Comparison of ENCODE assay signal across 8 mouse cellular contexts in genomic region chr8:70593173-70593572, GRCm38 (mm10). TPM values are rescaled to one million over a fixed set of nuclear protein-coding genes. Genes with fewer than 3 reads are reported as not detected.
DNase-seq lines count a peak whose midpoint lies in the region; ATAC-seq and TF ChIP-seq lines count a peak whose summit lies in the region.

No protein-coding gene starts in this region.

- peak; percentile 33 for DNase-seq in liver, adult 2 months (ENCODE audit: extremely low read depth, low read depth, low spot score)
- DNase-seq in liver, result no peak
- no peak for DNase-seq in c-Kit-positive CD71-positive TER-119-positive erythroid progenitor cells, embryonic 14.5 days (ENCODE audit: low spot score)
- DNase-seq in cerebellum, adult 2 months, result no peak

- TF ChIP-seq POLR2A in liver, adult 2 months (IDR thresholded peaks at IDR 0.05; ENCODE audit: extremely low read depth, insufficient read depth, low read length), result no peak
- no peak for TF ChIP-seq POLR2A in cerebellum, adult 2 months (IDR thresholded peaks at IDR 0.05; ENCODE audit: borderline replicate concordance, insufficient read depth, low read length)

- no peaks in the 10 kb centered on the region for H3K79me2 ChIP-seq in liver, adult 2 months (ENCODE audit: control insufficient read depth, insufficient read depth, low read length)

- no peak overlapping the region for H3K9ac ChIP-seq in liver, adult 2 months (ENCODE audit: low read depth, low read length)
- peak overlapping the region; percentile 86 for H3K9ac ChIP-seq in heart, embryonic 14.5 days (ENCODE audit: low read length)
- H3K9ac ChIP-seq in limb, embryonic 15.5 days, result no peak overlapping the region
- H3K9ac ChIP-seq in neural tube, embryonic 12.5 days, result 0 out of 2 replicates have a peak overlapping the region, but pooled peaks have one; percentile 69

- H3K9me3 ChIP-seq in heart, embryonic 14.5 days (ENCODE audit: control insufficient read depth, low read length), result no peaks in the 10 kb centered on the region
- no peaks in the 10 kb centered on the region for H3K9me3 ChIP-seq in limb, embryonic 15.5 days
- no peaks in the 10 kb centered on the region for H3K9me3 ChIP-seq in neural tube, embryonic 12.5 days

- H3K4me1 ChIP-seq in liver, adult 2 months (ENCODE audit: control insufficient read depth, insufficient read depth, low read length), result peaks cover 17% of the 10 kb centered on the region
- peaks cover 19 to 38% of the 10 kb centered on the region in 2 experiments for H3K4me1 ChIP-seq in heart, embryonic 14.5 days (ENCODE audit: control insufficient read depth in 2 of 2, insufficient read depth in 2 of 2, low read length in 2 of 2)
- H3K4me1 ChIP-seq in limb, embryonic 15.5 days, result peaks cover 49% of the 10 kb centered on the region
- peaks cover 48% of the 10 kb centered on the region for H3K4me1 ChIP-seq in neural tube, embryonic 12.5 days
- peaks cover 9% of the 10 kb centered on the region; the same call in 1 of the 2 replicates for H3K4me1 ChIP-seq in cerebellum, adult 2 months (ENCODE audit: control insufficient read depth, insufficient read depth, low read length)

- H3K36me3 ChIP-seq in liver, adult 2 months (ENCODE audit: control insufficient read depth, insufficient read depth, low read length), result peaks cover 10% of the 10 kb centered on the region
- H3K36me3 ChIP-seq in heart, embryonic 14.5 days (ENCODE audit: control insufficient read depth, insufficient read depth, low read length), result peaks cover 55% of the 10 kb centered on the region
- H3K36me3 ChIP-seq in limb, embryonic 15.5 days, result peaks cover 46% of the 10 kb centered on the region
- H3K36me3 ChIP-seq in neural tube, embryonic 12.5 days, result peaks cover 39% of the 10 kb centered on the region

- WGBS in liver, adult 2 months, result 52% methylated on average over 8 of the region's 8 CpGs
- 44% methylated on average over 8 of the region's 8 CpGs for WGBS in heart, embryonic 14.5 days
- WGBS in limb, embryonic 15.5 days, result 55% methylated on average over 8 of the region's 8 CpGs
- 49% methylated on average over 8 of the region's 8 CpGs for WGBS in neural tube, embryonic 12.5 days
- WGBS in cerebellum, adult 2 months, result 74% methylated on average over 8 of the region's 8 CpGs

- H3K4me2 ChIP-seq in heart, embryonic 14.5 days (ENCODE audit: low read length), result peak overlapping the region; percentile 99
- peak overlapping the region; percentile 99 for H3K4me2 ChIP-seq in limb, embryonic 15.5 days
- peak overlapping the region; percentile 99 for H3K4me2 ChIP-seq in neural tube, embryonic 12.5 days (replicated peaks)

- ATAC-seq in heart, embryonic 14.5 days (ENCODE audit: insufficient number of reproducible peaks, insufficient read depth, low FRiP score, low read depth), result no peak
- no peak for ATAC-seq in limb, embryonic 15.5 days (ENCODE audit: insufficient number of reproducible peaks, low FRiP score, low TSS enrichment, low read depth)
- no peak for ATAC-seq in neural tube, embryonic 12.5 days (ENCODE audit: low FRiP score, low read depth)
- ATAC-seq in megakaryocyte-erythroid progenitor cell, adult 5-6 weeks (replicated peaks; ENCODE audit: low FRiP score, low TSS enrichment, poor library complexity, severe bottlenecking), result no peak

- TF ChIP-seq CTCF in liver, adult 2 months (IDR thresholded peaks at IDR 0.05; ENCODE audit: low read depth, low read length), result no peak
- no peak for TF ChIP-seq CTCF in cerebellum, adult 2 months (IDR thresholded peaks at IDR 0.05; ENCODE audit: borderline replicate concordance, insufficient read depth, low read depth, low read length)

- no peak overlapping the region for H3K4me3 ChIP-seq in liver, adult 2 months (ENCODE audit: insufficient read depth, low read depth, low read length)
- H3K4me3 ChIP-seq in heart, embryonic 14.5 days (ENCODE audit: control insufficient read depth in 1 of 2, insufficient read depth in 1 of 2, low read depth in 1 of 2, low read length in 2 of 2), result peak overlapping the region in 1 of 2 experiments; percentile 73; a peak in 1 of 4 replicates
- H3K4me3 ChIP-seq in limb, embryonic 15.5 days, result peak overlapping the region; percentile 65; the same call in 1 of the 2 replicates
- no peak overlapping the region for H3K4me3 ChIP-seq in neural tube, embryonic 12.5 days
- no peak overlapping the region for H3K4me3 ChIP-seq in cerebellum, adult 2 months (replicated peaks; ENCODE audit: insufficient read depth, low read depth, low read length)

- H3K27ac ChIP-seq in liver, adult 2 months (replicated peaks; ENCODE audit: insufficient read depth, low read depth, low read length), result no peak overlapping the region
- peak overlapping the region; percentile 84 to 87 for H3K27ac ChIP-seq in heart, embryonic 14.5 days (replicated peaks in 1 of 2; ENCODE audit: control insufficient read depth in 1 of 2, insufficient read depth in 1 of 2, low read depth in 2 of 2, low read length in 2 of 2)
- H3K27ac ChIP-seq in limb, embryonic 15.5 days, result peak overlapping the region; percentile 73
- H3K27ac ChIP-seq in neural tube, embryonic 12.5 days, result no peak overlapping the region
- no peak overlapping the region; the same call in 1 of the 2 replicates for H3K27ac ChIP-seq in cerebellum, adult 2 months (ENCODE audit: insufficient read depth, low read length)

- H3K27me3 ChIP-seq in liver, adult 2 months (ENCODE audit: control insufficient read depth, insufficient read depth, low read length), result no peaks in the 10 kb centered on the region
- H3K27me3 ChIP-seq in heart, embryonic 14.5 days (ENCODE audit: control insufficient read depth, insufficient read depth, low read length), result no peaks in the 10 kb centered on the region
- H3K27me3 ChIP-seq in limb, embryonic 15.5 days, result no peaks in the 10 kb centered on the region
- H3K27me3 ChIP-seq in neural tube, embryonic 12.5 days (replicated peaks), result peaks cover 7% of the 10 kb centered on the region
- no peaks in the 10 kb centered on the region for H3K27me3 ChIP-seq in cerebellum, adult 2 months (ENCODE audit: control insufficient read depth, insufficient read depth, low read length)

RNA-seq across cellular contexts. Expression of gene Isyna1, which starts 1.0 kb away (rescaled TPM):
- 3.2 and 6.4 TPM in 2 replicates for total RNA-seq in liver, adult 2 months (2014; rRNA removed)
- polyA plus RNA-seq in liver, adult 2 months (2012; rRNA removed), result 9.4 and 16.6 TPM in 2 replicates
- 59.5 and 69.8 TPM in 2 replicates for polyA plus RNA-seq in heart, embryonic 14.5 days (2014; fragmentation: Nextera tagmentation; extraction: Ambion mirVana)
- 111 and 123 TPM in 2 replicates for polyA plus RNA-seq in limb, embryonic 15.5 days (2015; fragmentation: Nextera tagmentation; extraction: Ambion mirVana)
- 116 TPM in 2 replicates for polyA plus RNA-seq in neural tube, embryonic 12.5 days (2016; fragmentation: Nextera tagmentation; extraction: Ambion mirVana)
- 74.1 and 91.0 TPM in 2 replicates for total RNA-seq in megakaryocyte-erythroid progenitor cell, adult 5-6 weeks (2014; fragmentation: Nextera tagmentation)
- total RNA-seq in megakaryocyte-erythroid progenitor cell, adult 5-6 weeks (2017), result 36.5 and 51.5 TPM in 2 replicates
- 55.3 and 61.4 TPM in 2 replicates for polyA plus RNA-seq in cerebellum, adult 2 months (2012; rRNA removed)

RNA-seq across cellular contexts. Expression of gene Ssbp4, which starts 15.5 kb away (rescaled TPM):
- 2.3 and 5.0 TPM in 2 replicates for total RNA-seq in liver, adult 2 months (2014; rRNA removed)
- polyA plus RNA-seq in liver, adult 2 months (2012; rRNA removed), result 13.5 and 16.4 TPM in 2 replicates
- 83.7 and 85.8 TPM in 2 replicates for polyA plus RNA-seq in heart, embryonic 14.5 days (2014; fragmentation: Nextera tagmentation; extraction: Ambion mirVana)
- polyA plus RNA-seq in limb, embryonic 15.5 days (2015; fragmentation: Nextera tagmentation; extraction: Ambion mirVana), result 119 and 120 TPM in 2 replicates
- polyA plus RNA-seq in neural tube, embryonic 12.5 days (2016; fragmentation: Nextera tagmentation; extraction: Ambion mirVana), result 139 and 144 TPM in 2 replicates
- 39.7 and 83.5 TPM in 2 replicates for total RNA-seq in megakaryocyte-erythroid progenitor cell, adult 5-6 weeks (2014; fragmentation: Nextera tagmentation)
- 77.5 and 98.5 TPM in 2 replicates for total RNA-seq in megakaryocyte-erythroid progenitor cell, adult 5-6 weeks (2017)
- 172 and 181 TPM in 2 replicates for polyA plus RNA-seq in cerebellum, adult 2 months (2012; rRNA removed)

RNA-seq across cellular contexts. Expression of gene Lrrc25, which starts 22.8 kb away (rescaled TPM):
- total RNA-seq in liver, adult 2 months (2014; rRNA removed), result 1.4 and 2.3 TPM in 2 replicates
- 2.5 and 7.0 TPM in 2 replicates for polyA plus RNA-seq in liver, adult 2 months (2012; rRNA removed)
- polyA plus RNA-seq in heart, embryonic 14.5 days (2014; fragmentation: Nextera tagmentation; extraction: Ambion mirVana), result 1.3 and 3.2 TPM in 2 replicates
- 3.2 and 3.3 TPM in 2 replicates for polyA plus RNA-seq in limb, embryonic 15.5 days (2015; fragmentation: Nextera tagmentation; extraction: Ambion mirVana)
- polyA plus RNA-seq in neural tube, embryonic 12.5 days (2016; fragmentation: Nextera tagmentation; extraction: Ambion mirVana), result 0.68 and 1.3 TPM in 2 replicates
- total RNA-seq in megakaryocyte-erythroid progenitor cell, adult 5-6 weeks (2014; fragmentation: Nextera tagmentation), result 0.37 and 0.69 TPM in 2 replicates
- total RNA-seq in megakaryocyte-erythroid progenitor cell, adult 5-6 weeks (2017), result 0.15 and 0.61 TPM in 2 replicates
- polyA plus RNA-seq in cerebellum, adult 2 months (2012; rRNA removed), result 0.30 and 0.33 TPM in 2 replicates

RNA-seq across cellular contexts. Expression of gene Gdf15, which starts 39.1 kb away (rescaled TPM):
- 5.8 and 12.6 TPM in 2 replicates for total RNA-seq in liver, adult 2 months (2014; rRNA removed)
- 23.8 and 27.7 TPM in 2 replicates for polyA plus RNA-seq in liver, adult 2 months (2012; rRNA removed)
- polyA plus RNA-seq in heart, embryonic 14.5 days (2014; fragmentation: Nextera tagmentation; extraction: Ambion mirVana), result 1.1 TPM in 2 replicates
- polyA plus RNA-seq in limb, embryonic 15.5 days (2015; fragmentation: Nextera tagmentation; extraction: Ambion mirVana), result 0.16 and 0.24 TPM in 2 replicates
- polyA plus RNA-seq in neural tube, embryonic 12.5 days (2016; fragmentation: Nextera tagmentation; extraction: Ambion mirVana), result 0.14 TPM in 1 of 2 replicates, not detected in the other
- total RNA-seq in megakaryocyte-erythroid progenitor cell, adult 5-6 weeks (2014; fragmentation: Nextera tagmentation), result not detected in 2 replicates
- not detected in 2 replicates for total RNA-seq in megakaryocyte-erythroid progenitor cell, adult 5-6 weeks (2017)
- polyA plus RNA-seq in cerebellum, adult 2 months (2012; rRNA removed), result 0.28 and 0.51 TPM in 2 replicates

RNA-seq across cellular contexts. Expression of gene Ell, which starts 53.9 kb away (rescaled TPM):
- 10.0 and 13.6 TPM in 2 replicates for total RNA-seq in liver, adult 2 months (2014; rRNA removed)
- 19.6 and 25.0 TPM in 2 replicates for polyA plus RNA-seq in liver, adult 2 months (2012; rRNA removed)
- 13.0 and 13.2 TPM in 2 replicates for polyA plus RNA-seq in heart, embryonic 14.5 days (2014; fragmentation: Nextera tagmentation; extraction: Ambion mirVana)
- polyA plus RNA-seq in limb, embryonic 15.5 days (2015; fragmentation: Nextera tagmentation; extraction: Ambion mirVana), result 20.4 and 21.1 TPM in 2 replicates
- polyA plus RNA-seq in neural tube, embryonic 12.5 days (2016; fragmentation: Nextera tagmentation; extraction: Ambion mirVana), result 17.8 and 19.5 TPM in 2 replicates
- total RNA-seq in megakaryocyte-erythroid progenitor cell, adult 5-6 weeks (2014; fragmentation: Nextera tagmentation), result 14.7 and 22.0 TPM in 2 replicates
- 7.9 and 10.7 TPM in 2 replicates for total RNA-seq in megakaryocyte-erythroid progenitor cell, adult 5-6 weeks (2017)
- polyA plus RNA-seq in cerebellum, adult 2 months (2012; rRNA removed), result 27.9 and 29.1 TPM in 2 replicates

Comparison
In these comparisons a context has a peak if more than half of its experiments do, and no peak if none do; other contexts are left out.
1. H3K27ac ChIP-seq: peak in heart, embryonic 14.5 days (2 of 2) and limb, embryonic 15.5 days (single experiment); none in liver, adult 2 months (single experiment), neural tube, embryonic 12.5 days (single experiment) and cerebellum, adult 2 months (single experiment).
2. H3K9ac ChIP-seq: peak in heart, embryonic 14.5 days (single experiment) and neural tube, embryonic 12.5 days (single experiment); none in liver, adult 2 months (single experiment) and limb, embryonic 15.5 days (single experiment).
3. Peak in every context shown above with its lines, with median percentiles within 50 percentile points of each other: H3K4me2 ChIP-seq.